Comparison of ENCODE assay signal across 25 mouse cellular contexts in the genomic region with DNA sequence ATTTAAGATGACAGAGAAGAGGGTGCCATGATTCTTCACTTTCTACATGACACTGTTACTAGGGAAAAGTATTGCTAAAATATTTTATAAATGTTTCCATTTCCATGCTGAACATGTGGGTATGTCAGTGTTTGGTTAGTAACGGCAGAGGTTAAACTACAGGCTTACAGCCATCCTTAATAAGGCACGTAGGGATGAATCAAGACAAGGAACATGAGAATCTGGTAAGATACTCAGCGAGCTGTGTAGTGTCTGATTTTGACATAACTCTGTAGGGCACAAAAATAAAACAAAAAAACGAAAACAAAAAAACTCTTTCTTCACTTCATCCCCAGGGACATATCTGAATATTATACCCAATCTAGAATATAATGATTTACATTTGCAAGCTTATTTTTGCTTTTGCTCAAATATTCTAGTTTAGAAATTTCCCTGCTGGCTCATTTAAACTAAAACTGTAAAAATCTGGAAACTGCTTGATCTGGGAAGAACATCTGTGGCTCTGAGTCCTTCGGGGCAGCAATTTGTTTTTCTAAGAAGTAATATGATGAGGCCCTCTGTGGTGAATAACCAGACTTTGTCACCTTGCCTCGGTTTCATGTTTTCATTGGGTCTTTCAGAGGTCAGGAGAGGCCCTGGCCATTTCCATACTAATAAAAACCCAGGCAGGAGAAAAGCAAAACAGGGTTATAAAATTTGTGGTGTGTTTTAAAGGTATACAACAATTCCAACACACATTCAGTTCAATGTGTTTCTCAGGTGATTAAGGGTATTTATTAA. TPM values are rescaled to one million over a fixed set of nuclear protein-coding genes. Genes with fewer than 3 reads are reported as not detected.
DNase-seq lines count a peak whose midpoint lies in the region; ATAC-seq and TF ChIP-seq lines count a peak whose summit lies in the region.
"Had no signal": no experiment of that assay in that cellular context is flagged by ENCODE, and none has a peak within 500 bp of the region (broad histone marks: within the 10 kb centered on the region; RNA-seq: fewer than 3 reads in every experiment).

No protein-coding gene starts in this region.

- peak overlapping the region; percentile 73 for H3K27ac ChIP-seq in gastrocnemius, adult 2 months
- no peak overlapping the region for H3K27ac ChIP-seq in kidney, embryonic 16.5 days (ENCODE audit: low read length)
- H3K27ac ChIP-seq in embryonic facial prominence, embryonic 14.5 days (replicated peaks; ENCODE audit: low read depth, low read length) = no peak overlapping the region
- H3K27ac ChIP-seq: forebrain, embryonic 12.5 days; heart, embryonic 13.5 days; hindbrain, embryonic 12.5 days; macrophage; neural tube, embryonic 15.5 days had no signal

- peak; percentile 59; the same call in 1 of the 2 replicates for ATAC-seq in kidney, embryonic 16.5 days (ENCODE audit: low FRiP score, low TSS enrichment)
- ATAC-seq in embryonic facial prominence, embryonic 14.5 days (ENCODE audit: low read depth) = peak; percentile 71; the same call in 1 of the 2 replicates
- ATAC-seq: lung, postnatal 0 days had no signal

- no peak for TF ChIP-seq POLR2A in myocyte (IDR thresholded peaks at IDR 0.05; ENCODE audit: insufficient read length, low read depth)

- H3K9me3 ChIP-seq in kidney, embryonic 16.5 days (ENCODE audit: low read length) = 0 out of 2 replicates have a peak, but pooled peaks cover 3% of the 10 kb centered on the region
- H3K9me3 ChIP-seq in embryonic facial prominence, embryonic 14.5 days (ENCODE audit: control insufficient read depth, low read length) = no peaks in the 10 kb centered on the region
- H3K9me3 ChIP-seq: forebrain, embryonic 12.5 days; heart, embryonic 13.5 days; hindbrain, embryonic 12.5 days; neural tube, embryonic 15.5 days had no signal

- 0 out of 2 replicates have a peak, but pooled peaks cover 2% of the 10 kb centered on the region for H3K4me1 ChIP-seq in kidney, embryonic 16.5 days (ENCODE audit: insufficient read depth, low read length)
- no peaks in the 10 kb centered on the region; the same call in 1 of the 2 replicates for H3K4me1 ChIP-seq in embryonic facial prominence, embryonic 14.5 days (ENCODE audit: control insufficient read depth, insufficient read depth, low read length)
- H3K4me1 ChIP-seq: forebrain, embryonic 12.5 days; heart, embryonic 13.5 days; hindbrain, embryonic 12.5 days; neural tube, embryonic 15.5 days had no signal

- TF ChIP-seq CTCF in gastrocnemius, adult 2 months (IDR thresholded peaks at IDR 0.05) = no peak

- no peak overlapping the region for H3ac ChIP-seq in myocyte (ENCODE audit: control insufficient read depth, insufficient read length)

- H3K4me2 ChIP-seq in kidney, embryonic 16.5 days (replicated peaks; ENCODE audit: low read depth, low read length) = no peak overlapping the region
- H3K4me2 ChIP-seq in embryonic facial prominence, embryonic 14.5 days (ENCODE audit: low read depth, low read length) = no peak overlapping the region
- peak overlapping the region; percentile 49 for H3K4me2 ChIP-seq in myocyte (ENCODE audit: low read depth)
- H3K4me2 ChIP-seq: forebrain, embryonic 12.5 days; heart, embryonic 13.5 days; hindbrain, embryonic 12.5 days; midbrain, embryonic 11.5 days; neural tube, embryonic 15.5 days had no signal

- H3K79me2 ChIP-seq in myocyte (ENCODE audit: control insufficient read depth, insufficient read depth) = no peaks in the 10 kb centered on the region

- H3K4me3 ChIP-seq in gastrocnemius, adult 2 months = peak overlapping the region; percentile 3; the same call in 1 of the 2 replicates
- no peak overlapping the region for H3K4me3 ChIP-seq in kidney, embryonic 16.5 days (ENCODE audit: low read length)
- H3K4me3 ChIP-seq in embryonic facial prominence, embryonic 14.5 days (ENCODE audit: low read depth, low read length) = no peak overlapping the region
- no peak overlapping the region for H3K4me3 ChIP-seq in myocyte
- H3K4me3 ChIP-seq: forebrain, embryonic 12.5 days; heart, embryonic 13.5 days; hindbrain, embryonic 12.5 days; neural tube, embryonic 15.5 days had no signal

- peak; percentile 20 for DNase-seq in gastrocnemius, adult 2 months
- no peak for DNase-seq in gastrocnemius, postnatal 14 days
- DNase-seq in kidney, postnatal 10 days = no peak
- DNase-seq in embryonic facial prominence, embryonic 14.5 days (ENCODE audit: low spot score) = peak; percentile 35
- no peak for DNase-seq in thymus, adult 18-20 months
- no peak for DNase-seq in left cerebral cortex, adult 8-10 months (ENCODE audit: low spot score in 2 of 2)
- DNase-seq: adrenal gland, adult 2 months; cerebellum, adult 18-20 months; cerebellum, postnatal 14 days; gastrocnemius, postnatal 10 days; heart, adult 18-20 months; heart, postnatal 14 days; kidney, adult 2 months; liver; thymus, adult 2 months; thymus, postnatal 4 days had no signal

- intact Hi-C loops in gastrocnemius, adult 2 months (cut with DNase I) = no loop called here
- intact Hi-C loops in gastrocnemius, postnatal 14 days (cut with DNase I; ENCODE audit: low total_unique reads) = no loop called here

- no peaks in the 10 kb centered on the region for H3K36me3 ChIP-seq in kidney, embryonic 16.5 days (ENCODE audit: insufficient read depth, low read length)
- H3K36me3 ChIP-seq in embryonic facial prominence, embryonic 14.5 days (ENCODE audit: control insufficient read depth, insufficient read depth, low read length) = no peaks in the 10 kb centered on the region
- H3K36me3 ChIP-seq in myocyte (ENCODE audit: control insufficient read depth, insufficient read depth) = no peaks in the 10 kb centered on the region
- H3K36me3 ChIP-seq: forebrain, embryonic 12.5 days; heart, embryonic 13.5 days; hindbrain, embryonic 12.5 days; neural tube, embryonic 15.5 days had no signal

- WGBS in kidney, embryonic 16.5 days = 19% methylated on average over 6 of the region's 6 CpGs
- 22% methylated on average over 6 of the region's 6 CpGs for WGBS in embryonic facial prominence, embryonic 14.5 days

- no peak overlapping the region for H3K9ac ChIP-seq in kidney, embryonic 16.5 days (replicated peaks; ENCODE audit: low read length)
- H3K9ac ChIP-seq in embryonic facial prominence, embryonic 14.5 days (ENCODE audit: low read depth, low read length) = no peak overlapping the region
- H3K9ac ChIP-seq: forebrain, embryonic 12.5 days; heart, embryonic 13.5 days; hindbrain, embryonic 12.5 days; neural tube, embryonic 15.5 days had no signal

- H3K27me3 ChIP-seq in kidney, embryonic 16.5 days (ENCODE audit: insufficient read depth, low read length) = no peaks in the 10 kb centered on the region
- H3K27me3 ChIP-seq in embryonic facial prominence, embryonic 14.5 days (replicated peaks; ENCODE audit: control insufficient read depth, insufficient read depth, low read length) = no peaks in the 10 kb centered on the region
- H3K27me3 ChIP-seq in myocyte (ENCODE audit: control insufficient read depth, insufficient read depth, insufficient read length) = no peaks in the 10 kb centered on the region
- H3K27me3 ChIP-seq: forebrain, embryonic 12.5 days; heart, embryonic 13.5 days; hindbrain, embryonic 12.5 days; neural tube, embryonic 15.5 days had no signal

TF ChIP-seq in myocyte, 11 proteins besides CTCF, POLR2A, EP300 and RAD21:
- TF ChIP-seq TCF12 (IDR thresholded peaks at IDR 0.05; ENCODE audit: insufficient read depth, poor library complexity, severe bottlenecking) = no peak
- TF ChIP-seq MAX (IDR thresholded peaks at IDR 0.05; ENCODE audit: low read depth) = no peak
- TF ChIP-seq E2F4 (IDR thresholded peaks at IDR 0.05; ENCODE audit: insufficient read depth) = no peak
- no peak for TF ChIP-seq MYOD1 (IDR thresholded peaks at IDR 0.05; ENCODE audit: control insufficient read depth in 1 of 3, insufficient read length in 2 of 3, low read depth in 2 of 3)
- TF ChIP-seq CEBPB (IDR thresholded peaks at IDR 0.05; ENCODE audit: insufficient read depth, poor library complexity, severe bottlenecking) = no peak
- TF ChIP-seq REST (IDR thresholded peaks at IDR 0.05; ENCODE audit: insufficient read depth, insufficient read length) = no peak
- no peak for TF ChIP-seq USF1 (IDR thresholded peaks at IDR 0.05; ENCODE audit: low read depth)
- no peak for TF ChIP-seq TCF3 (IDR thresholded peaks at IDR 0.05; ENCODE audit: insufficient read length, low read depth)
- no peak for TF ChIP-seq SRF (IDR thresholded peaks at IDR 0.05; ENCODE audit: control insufficient read depth, insufficient read length, low read depth)
- no peak for TF ChIP-seq POLR2AphosphoS2 (IDR thresholded peaks at IDR 0.05; ENCODE audit: insufficient read length, low read depth)
- TF ChIP-seq MYOG (IDR thresholded peaks at IDR 0.05; ENCODE audit: control insufficient read depth in 1 of 3, insufficient read depth in 1 of 3, insufficient read length in 2 of 3, low read depth in 2 of 3) = no peak
TF ChIP-seq in myocyte: peak in this region for 0.

RNA-seq across cellular contexts. Expression of gene Ccnyl1, which starts 14.0 kb away (rescaled TPM):
- 10 to 100 TPM; 19.7 to 20.5 TPM for total RNA-seq in gastrocnemius, adult 2 months (2021)
- 10 to 100 TPM; 17.6 to 22.7 TPM for total RNA-seq in gastrocnemius, postnatal 14 days (2021)
- 4.1 and 5.0 TPM in 2 replicates for polyA plus RNA-seq in kidney, embryonic 16.5 days (2015; fragmentation: Nextera tagmentation; extraction: Ambion mirVana)
- 8.3 and 8.4 TPM in 2 replicates for polyA plus RNA-seq in embryonic facial prominence, embryonic 14.5 days (2014; fragmentation: Nextera tagmentation; extraction: Ambion mirVana)
- 16.0 TPM for polyA plus RNA-seq in myocyte (2012; fragmentation: generic; extraction: Trizol)
- total RNA-seq in left cerebral cortex, adult 8-10 months (2022) = 10 to 100 TPM; 16.3 to 21.0 (median 19.7) TPM

RNA-seq across cellular contexts. Expression of gene Mettl21a, which starts 59.2 kb away (rescaled TPM):
- 10 to 100 TPM in 1 of 2 experiments, 1 to 10 TPM in 1; 8.1 to 10.6 TPM for total RNA-seq in gastrocnemius, adult 2 months (2021)
- total RNA-seq in gastrocnemius, postnatal 14 days (2021) = 10 to 100 TPM in 1 of 2 experiments, 1 to 10 TPM in 1; 7.1 to 12.6 TPM
- 21.5 and 22.0 TPM in 2 replicates for polyA plus RNA-seq in kidney, embryonic 16.5 days (2015; fragmentation: Nextera tagmentation; extraction: Ambion mirVana)
- polyA plus RNA-seq in embryonic facial prominence, embryonic 14.5 days (2014; fragmentation: Nextera tagmentation; extraction: Ambion mirVana) = 26.4 TPM in 2 replicates
- polyA plus RNA-seq in myocyte (2012; fragmentation: generic; extraction: Trizol) = 26.5 TPM
- total RNA-seq in left cerebral cortex, adult 8-10 months (2022) = 10 to 100 TPM in 3 of 4 experiments, 1 to 10 TPM in 1; 9.6 to 16.5 (median 10.3) TPM

Comparison
In these comparisons a context has a peak if more than half of its experiments do, and no peak if none do; other contexts are left out.
1. DNase-seq: peak in gastrocnemius, adult 2 months (single experiment) and embryonic facial prominence, embryonic 14.5 days (single experiment); none in gastrocnemius, postnatal 14 days (single experiment), kidney, postnatal 10 days (single experiment), thymus, adult 18-20 months (0 of 2) and left cerebral cortex, adult 8-10 months (0 of 2).